ENCODE assay signal across 16 mouse cellular contexts in the genomic region with DNA sequence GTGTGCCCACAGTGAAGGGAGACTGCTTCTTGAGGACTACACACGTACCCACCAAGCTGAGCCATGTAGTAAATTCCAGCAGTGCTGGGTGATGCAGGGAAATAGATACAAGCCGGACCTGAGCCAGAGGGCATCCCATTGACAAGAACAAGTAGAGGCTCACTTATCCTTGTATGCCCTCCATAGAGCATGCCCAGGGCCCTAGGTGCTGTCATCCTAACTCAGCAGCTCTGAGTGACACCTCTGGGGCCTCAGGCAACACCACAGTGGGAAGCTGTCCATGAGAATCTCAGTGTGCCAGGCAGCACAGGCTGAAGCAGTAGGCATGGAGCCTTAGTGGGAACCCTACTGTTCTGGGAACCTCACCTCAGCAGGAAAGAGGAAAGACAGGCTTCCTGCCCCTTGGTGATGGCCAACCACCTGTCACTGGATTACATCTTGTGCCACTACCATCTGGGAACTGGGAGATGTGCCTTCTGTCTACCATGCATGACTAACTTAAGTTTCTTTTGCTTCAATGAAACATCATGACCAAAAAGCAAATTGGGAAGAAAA.
A peak's percentile ranks its signal among the peaks of the same experiment; 100 is the strongest.
DNase-seq lines count a peak whose midpoint lies in the region.
"Had no signal": no experiment of that assay in that cellular context is flagged by ENCODE, and none has a peak within 500 bp of the region (broad histone marks: within the 10 kb centered on the region; RNA-seq: fewer than 3 reads in every experiment).

No protein-coding gene starts in this region.

- intact Hi-C loops in heart, postnatal 36 days (cut with DNase I) = no loop called here

- DNase-seq in cerebellum, postnatal 14 days = peak; percentile 34 to 49
- no peak for DNase-seq in cerebellum, adult 11-12 months
- DNase-seq in heart, adult 18-20 months = peak; percentile 11 to 37
- DNase-seq in heart, postnatal 4 days = no peak
- peak; percentile 28 to 44 for DNase-seq in heart, adult 9 months (ENCODE audit: low spot score in 2 of 2)
- no peak for DNase-seq in heart, postnatal 36 days
- DNase-seq in skeletal muscle tissue, adult 2 months (ENCODE audit: low read depth, low spot score) = peak; percentile 10
- DNase-seq: adrenal gland, postnatal 10 days; adrenal gland, postnatal 36 days; B cell, adult 2 months; cerebellum, adult 8-10 months; cerebellum, postnatal 25 days; gastrocnemius, postnatal 10 days; gastrocnemius, postnatal 36 days; kidney, adult 18-20 months; kidney, adult 9 months had no signal

Comparison
In these comparisons a context has a peak if more than half of its experiments do, and no peak if none do; other contexts are left out.
1. DNase-seq: peak in cerebellum, postnatal 14 days (2 of 2), heart, adult 18-20 months (2 of 2), heart, adult 9 months (2 of 2) and skeletal muscle tissue, adult 2 months (single experiment); none in cerebellum, adult 11-12 months (single experiment), heart, postnatal 4 days (single experiment) and heart, postnatal 36 days (0 of 2).